Mouse (Mus musculus): ENCODE results near the gene Bag5. TPM values are rescaled to one million over a fixed set of nuclear protein-coding genes. Genes with fewer than 3 reads are reported as not detected.

The Bag5 gene
- polyA plus RNA-seq, 1 experiment from 2014 or later, result 22.4 TPM

DNA sequence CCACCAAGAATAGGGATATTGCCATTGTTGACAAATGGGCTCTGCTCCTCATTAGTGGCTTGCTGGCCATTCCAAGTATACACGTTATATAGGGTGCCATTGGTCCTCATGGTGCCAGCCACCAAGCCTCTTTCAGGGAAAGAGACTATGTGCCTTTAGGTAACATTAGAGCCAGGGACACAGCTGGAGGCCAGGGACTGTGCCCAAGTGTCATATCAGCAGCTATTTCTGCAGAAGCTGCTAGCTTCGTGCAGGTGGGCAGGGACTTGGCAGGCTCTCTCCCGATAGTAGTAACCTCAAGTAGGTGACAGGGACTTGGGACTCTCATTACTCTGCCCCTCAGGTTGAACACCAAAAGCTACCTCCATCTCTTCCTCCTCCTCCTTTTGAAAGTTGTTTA, 21.9 kb upstream of the Bag5 start:
- Histone ChIP-seq H3K36me3 (0 out of 2 replicates have a peak, but pooled peaks cover 8% of the 10 kb centered on the region), H3K9ac (no peak overlapping the region), H3K9me3 (replicated peaks) (no peaks in the 10 kb centered on the region), H3K27me3 (no peaks in the 10 kb centered on the region), H3K4me2 (no peak overlapping the region), H3K27ac (no peak overlapping the region), H3K4me1 (replicated peaks) (peaks cover 13% of the 10 kb centered on the region), H3K4me3 (replicated peaks) (no peak overlapping the region)
- WGBS (ENCODE audit: insufficient replicate concordance), result 83% methylated on average over 3 of the region's 3 CpGs
- DNase-seq (no peak), ATAC-seq (ENCODE audit: low read depth) (no peak)

DNA sequence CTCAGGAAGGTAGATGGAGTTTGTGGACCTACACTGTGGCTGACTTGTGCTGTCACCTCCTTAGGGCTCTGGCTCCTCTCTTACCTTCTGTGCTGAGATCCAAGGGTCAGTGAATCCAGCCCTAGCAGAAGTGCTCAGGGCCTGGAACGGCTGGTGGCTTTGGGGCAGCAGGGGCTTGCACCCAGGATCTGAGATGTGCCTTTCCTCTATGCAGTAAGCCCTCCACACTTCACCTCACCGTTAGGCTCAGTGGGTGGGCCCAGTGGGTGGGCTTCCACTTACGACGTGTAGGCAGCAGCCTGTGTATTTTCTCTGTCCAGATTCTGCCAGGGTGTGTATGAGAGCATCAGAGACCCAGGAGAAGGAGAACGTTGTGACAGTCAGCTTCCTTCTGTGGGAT, 19.9 kb upstream of the Bag5 start:
- Histone ChIP-seq H3K4me3 (replicated peaks) (no peak overlapping the region), H3K9me3 (replicated peaks) (no peaks in the 10 kb centered on the region), H3K4me1 (replicated peaks) (peaks cover 13% of the 10 kb centered on the region), H3K36me3 (0 out of 2 replicates have a peak, but pooled peaks cover 11% of the 10 kb centered on the region), H3K4me2 (no peak overlapping the region), H3K9ac (no peak overlapping the region; the same call in 1 of the 2 replicates), H3K27me3 (no peaks in the 10 kb centered on the region), H3K27ac (no peak overlapping the region)
- DNase-seq (no peak), ATAC-seq (ENCODE audit: low read depth) (peak; percentile 24; the same call in 1 of the 2 replicates)
- 64% methylated on average over 5 of the region's 5 CpGs for WGBS (ENCODE audit: insufficient replicate concordance)

DNA sequence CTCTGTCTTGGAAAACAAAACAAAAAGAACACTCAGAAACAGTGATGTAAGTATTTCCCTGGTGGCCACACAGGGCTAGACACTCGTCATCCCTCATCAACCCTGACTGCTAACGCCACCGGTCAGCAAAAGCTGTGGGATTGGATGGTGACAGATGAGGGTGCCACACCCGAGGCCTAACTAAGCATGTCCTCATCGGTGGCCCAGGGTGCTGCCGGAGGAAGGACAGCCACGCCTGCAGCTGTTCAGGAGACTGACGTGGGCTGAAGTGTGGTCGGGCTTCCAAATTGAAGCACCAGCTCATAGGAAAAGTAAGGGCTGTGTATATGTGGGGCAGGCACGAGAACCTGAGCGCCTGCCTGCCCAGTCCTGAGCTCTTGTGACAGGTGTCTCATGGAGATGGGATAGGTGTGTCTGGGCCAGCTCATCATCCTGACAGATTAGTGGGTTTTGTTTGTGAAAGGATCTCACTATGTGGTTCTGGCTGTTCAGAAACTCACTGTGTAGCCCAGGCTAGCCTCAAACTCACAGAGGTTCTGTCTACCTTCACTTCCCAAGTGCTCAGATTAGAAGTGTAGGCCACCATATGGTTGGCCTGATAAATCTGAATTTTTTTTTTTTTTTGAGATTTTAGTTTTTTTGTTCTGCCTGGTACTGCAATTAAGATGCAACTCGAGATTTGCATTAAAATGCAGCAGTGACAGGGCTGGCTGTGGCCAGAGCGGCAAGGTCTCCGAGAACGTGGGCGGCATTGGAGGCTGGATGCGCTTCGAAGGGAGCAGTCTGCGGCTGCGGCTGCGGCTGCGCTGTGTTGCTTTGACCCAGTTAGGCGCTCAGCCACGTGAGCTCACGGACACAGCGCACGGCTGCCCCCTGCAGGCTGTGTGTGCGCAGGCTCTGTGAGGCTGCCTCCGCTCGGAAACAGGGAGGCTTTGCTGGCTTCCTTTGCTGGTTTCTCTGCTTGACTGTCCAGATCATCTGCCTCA, 19.1 kb upstream of the Bag5 start:
- no peak overlapping the region for H3K4me3 ChIP-seq (replicated peaks)
- H3K27me3 ChIP-seq, result no peaks in the 10 kb centered on the region
- H3K9me3 ChIP-seq (replicated peaks), result no peaks in the 10 kb centered on the region
- peaks cover 13% of the 10 kb centered on the region for H3K4me1 ChIP-seq (replicated peaks)
- 29% methylated on average over 30 of the region's 30 CpGs for WGBS (ENCODE audit: insufficient replicate concordance)
- peak; percentile 82 for ATAC-seq (ENCODE audit: low read depth)
- DNase-seq, result peak; percentile 69
- H3K27ac ChIP-seq, result no peak overlapping the region
- H3K9ac ChIP-seq, result no peak overlapping the region; the same call in 1 of the 2 replicates
- H3K4me2 ChIP-seq, result 0 out of 2 replicates have a peak overlapping the region, but pooled peaks have one; percentile 26
- 0 out of 2 replicates have a peak, but pooled peaks cover 13% of the 10 kb centered on the region for H3K36me3 ChIP-seq

DNA sequence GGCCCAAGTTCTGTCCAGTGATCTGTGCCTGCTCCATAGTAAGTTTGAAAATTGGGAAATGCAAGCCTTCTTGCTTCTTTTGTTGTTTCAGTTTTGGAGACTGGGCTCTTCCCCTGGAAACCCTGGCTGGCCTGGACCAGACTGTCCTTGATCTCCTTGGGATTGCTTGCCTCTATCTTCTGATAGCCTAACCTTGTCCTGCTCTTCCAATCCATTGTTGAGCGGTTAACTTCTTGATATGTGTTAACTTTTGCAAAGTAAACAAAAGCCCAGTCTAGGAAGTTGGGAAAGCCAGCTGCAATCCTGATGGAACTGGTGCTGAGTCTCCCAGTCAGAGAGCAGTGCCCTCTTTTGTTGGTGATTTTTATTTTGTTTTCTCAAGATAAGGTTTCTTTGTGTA, 14.9 kb upstream of the Bag5 start:
- no peak for DNase-seq
- WGBS (ENCODE audit: insufficient replicate concordance), result 75% methylated on average over 1 of the region's 1 CpGs
- H3K4me3 ChIP-seq (replicated peaks), result no peak overlapping the region
- no peak overlapping the region for H3K4me2 ChIP-seq
- H3K36me3 ChIP-seq, result peaks cover 38% of the 10 kb centered on the region
- peaks cover 13% of the 10 kb centered on the region for H3K4me1 ChIP-seq (replicated peaks)
- H3K9ac ChIP-seq, result no peak overlapping the region
- no peaks in the 10 kb centered on the region for H3K27me3 ChIP-seq
- H3K27ac ChIP-seq, result no peak overlapping the region
- no peak for ATAC-seq (ENCODE audit: low read depth)
- no peaks in the 10 kb centered on the region for H3K9me3 ChIP-seq (replicated peaks)

DNA sequence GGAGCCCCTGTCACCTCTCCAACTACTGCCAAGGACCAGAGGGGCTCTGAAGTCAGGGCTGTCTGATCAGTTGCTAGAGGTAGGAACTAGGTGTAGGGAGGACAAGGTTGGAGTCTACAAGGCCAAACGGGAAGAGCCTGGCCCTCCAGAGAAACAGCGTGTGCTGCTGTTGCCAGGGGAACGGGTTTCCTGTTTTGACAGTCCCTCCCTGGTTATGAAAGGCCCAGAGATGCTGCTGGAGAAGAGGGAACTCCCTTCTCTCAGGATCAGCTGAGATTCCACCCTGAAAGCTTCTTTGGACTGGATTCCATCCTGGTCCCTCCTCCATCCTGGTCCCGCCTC, 13.0 kb upstream of the Bag5 start:
- no peak overlapping the region for H3K27ac ChIP-seq

DNA sequence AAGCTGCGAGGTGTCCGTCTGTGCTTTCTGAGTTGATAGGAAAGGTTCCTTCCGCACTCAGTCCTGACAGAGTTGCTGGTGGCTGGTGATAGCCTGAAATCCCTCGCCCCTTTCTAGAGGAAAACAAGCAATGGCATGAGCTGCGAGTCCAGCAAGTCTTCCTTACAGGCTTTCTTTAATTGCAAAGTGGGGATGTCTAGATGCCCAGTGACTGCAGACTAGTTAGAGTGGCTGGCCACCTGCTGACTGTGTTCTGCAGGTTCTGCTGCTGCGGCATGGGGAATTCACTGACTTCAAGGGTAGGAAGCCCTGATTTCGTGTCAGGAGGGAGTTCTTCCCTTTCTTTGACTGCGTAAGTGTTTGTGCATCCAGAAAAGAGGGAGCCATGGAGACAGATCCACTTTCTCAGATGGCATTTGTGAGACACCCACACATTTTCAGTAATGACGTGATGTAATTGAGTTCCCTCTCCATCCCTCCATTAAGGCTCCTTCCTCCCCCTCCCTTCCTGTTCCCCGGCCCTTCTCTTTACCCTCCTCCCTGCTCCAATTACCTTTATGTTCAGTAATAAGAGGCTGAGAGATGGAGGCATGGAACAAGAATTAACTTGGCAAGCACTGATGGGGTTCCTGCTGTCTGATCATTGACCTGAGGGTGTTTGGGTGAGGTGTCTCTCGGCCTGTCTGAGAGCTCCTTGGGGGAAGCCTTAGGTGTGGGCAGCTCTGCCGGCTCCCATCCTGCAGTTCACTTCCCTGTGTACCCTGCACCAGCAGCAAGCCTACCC, 12.5 kb upstream of the Bag5 start:
- no peak overlapping the region for H3K4me3 ChIP-seq (replicated peaks)
- no peaks in the 10 kb centered on the region for H3K27me3 ChIP-seq
- H3K9ac ChIP-seq, result no peak overlapping the region
- ATAC-seq (ENCODE audit: low read depth) (no peak), DNase-seq (no peak)
- H3K4me2 ChIP-seq, result no peak overlapping the region
- H3K36me3 ChIP-seq, result peaks cover 30% of the 10 kb centered on the region
- H3K4me1 ChIP-seq (replicated peaks), result no peaks in the 10 kb centered on the region; the same call in 1 of the 2 replicates
- WGBS (ENCODE audit: insufficient replicate concordance), result 76% methylated on average over 12 of the region's 12 CpGs
- H3K27ac ChIP-seq, result no peak overlapping the region
- H3K9me3 ChIP-seq (replicated peaks), result no peaks in the 10 kb centered on the region

More for the DNA sequence above, 13.0 kb upstream of the Bag5 start:
- no peak overlapping the region for H3K9ac ChIP-seq
- WGBS (ENCODE audit: insufficient replicate concordance), result 46% methylated on average over 4 of the region's 4 CpGs
- H3K4me2 ChIP-seq, result no peak overlapping the region
- DNase-seq, result no peak
- no peaks in the 10 kb centered on the region; the same call in 1 of the 2 replicates for H3K4me1 ChIP-seq (replicated peaks)
- no peak for ATAC-seq (ENCODE audit: low read depth)
- H3K4me3 ChIP-seq (replicated peaks), result no peak overlapping the region
- H3K9me3 ChIP-seq (replicated peaks), result no peaks in the 10 kb centered on the region
- H3K36me3 ChIP-seq, result peaks cover 30% of the 10 kb centered on the region
- no peaks in the 10 kb centered on the region for H3K27me3 ChIP-seq

DNA sequence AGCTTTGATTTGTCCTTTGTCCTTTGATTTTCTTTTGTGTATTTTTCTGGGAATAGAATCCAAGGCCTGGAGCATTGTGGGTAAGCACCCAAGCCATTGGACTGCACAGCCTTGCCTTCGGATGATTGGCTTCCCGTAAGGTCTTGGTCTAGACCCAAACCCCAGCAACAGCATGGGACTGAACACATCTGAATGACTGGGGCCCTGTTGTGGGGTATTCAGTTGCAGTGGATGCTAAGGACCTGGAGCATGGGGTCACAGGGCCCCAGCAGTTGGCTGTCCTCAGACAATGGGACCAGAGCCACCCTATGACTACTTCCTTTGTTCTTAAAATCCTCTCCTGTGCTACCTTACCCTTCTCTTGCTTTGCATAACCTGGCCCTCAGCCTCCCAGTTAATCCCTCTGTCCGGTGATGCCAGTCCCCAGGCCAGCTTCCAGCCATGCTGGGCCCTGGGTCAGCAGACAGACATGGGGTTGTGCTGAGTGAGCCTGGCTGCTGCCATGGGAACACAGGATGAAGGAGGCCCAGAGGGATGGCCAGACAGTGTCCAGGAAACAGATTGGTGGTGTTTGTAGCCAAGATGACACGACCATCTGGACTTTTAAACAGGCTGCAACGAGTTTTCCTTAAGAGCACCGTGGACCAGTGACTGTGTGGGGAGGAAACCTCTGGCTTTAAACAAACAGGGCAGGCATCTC, 11.7 kb upstream of the Bag5 start:
- H3K27ac ChIP-seq, result no peak overlapping the region
- H3K27me3 ChIP-seq, result no peaks in the 10 kb centered on the region
- no peaks in the 10 kb centered on the region for H3K9me3 ChIP-seq (replicated peaks)
- H3K4me2 ChIP-seq, result no peak overlapping the region
- H3K4me1 ChIP-seq (replicated peaks), result no peaks in the 10 kb centered on the region; the same call in 1 of the 2 replicates
- WGBS (ENCODE audit: insufficient replicate concordance), result 66% methylated on average over 6 of the region's 6 CpGs
- DNase-seq (no peak), ATAC-seq (ENCODE audit: low read depth) (no peak)
- no peak overlapping the region for H3K9ac ChIP-seq
- H3K36me3 ChIP-seq, result peaks cover 32% of the 10 kb centered on the region
- H3K4me3 ChIP-seq (replicated peaks), result no peak overlapping the region

DNA sequence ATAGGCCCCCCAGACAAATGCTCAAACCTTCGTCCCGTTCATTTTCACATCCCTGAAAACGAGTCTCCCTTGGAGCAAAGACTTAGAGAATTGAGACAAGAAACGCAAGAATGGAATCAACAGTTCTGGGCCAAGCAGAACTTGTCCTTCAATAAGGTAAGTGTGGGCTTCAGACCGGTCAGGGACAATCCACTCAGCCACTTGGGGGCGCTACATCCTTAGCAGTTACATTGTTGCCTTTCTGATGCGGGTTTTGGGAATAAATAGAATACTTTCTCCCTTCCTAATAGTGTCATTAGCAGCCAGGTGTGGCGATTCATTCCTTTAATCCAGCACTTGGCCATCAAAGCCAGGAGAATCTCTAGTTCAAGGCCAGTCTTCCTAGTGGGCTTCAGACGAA, 9.6 kb upstream of the Bag5 start:
- ATAC-seq (ENCODE audit: low read depth), result no peak
- H3K9me3 ChIP-seq (replicated peaks), result no peaks in the 10 kb centered on the region
- H3K4me2 ChIP-seq, result no peak overlapping the region
- H3K4me3 ChIP-seq (replicated peaks), result no peak overlapping the region
- H3K9ac ChIP-seq, result no peak overlapping the region
- 60% methylated on average over 9 of the region's 9 CpGs for WGBS (ENCODE audit: insufficient replicate concordance)
- H3K27ac ChIP-seq, result no peak overlapping the region
- DNase-seq, result no peak
- peaks cover 3% of the 10 kb centered on the region; the same call in 1 of the 2 replicates for H3K4me1 ChIP-seq (replicated peaks)
- H3K36me3 ChIP-seq, result peaks cover 31% of the 10 kb centered on the region
- no peaks in the 10 kb centered on the region for H3K27me3 ChIP-seq

DNA sequence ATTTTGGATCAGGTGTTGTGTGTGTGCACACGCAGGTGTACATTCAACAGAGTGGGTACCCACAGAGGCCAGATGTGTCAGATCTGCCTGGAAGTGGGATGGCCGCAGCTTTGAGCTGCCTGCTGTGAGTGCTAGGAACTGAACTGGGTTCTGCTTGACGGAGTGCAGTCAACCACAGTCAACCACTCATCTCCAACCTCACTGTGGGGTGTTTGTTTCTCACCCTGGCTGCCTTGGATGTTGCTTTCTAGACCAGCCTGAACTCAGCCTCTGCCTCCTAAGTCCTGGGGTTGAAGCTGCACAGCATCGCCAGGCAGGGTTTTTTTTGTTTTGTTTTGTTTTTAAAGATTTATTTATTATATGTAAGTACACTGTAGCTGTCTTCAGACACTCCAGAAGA, 7.2 kb upstream of the Bag5 start:
- H3K4me2 ChIP-seq, result no peak overlapping the region
- DNase-seq, result no peak
- H3K4me1 ChIP-seq (replicated peaks), result peaks cover 13% of the 10 kb centered on the region
- WGBS (ENCODE audit: insufficient replicate concordance), result 78% methylated on average over 4 of the region's 4 CpGs
- H3K36me3 ChIP-seq, result peaks cover 28% of the 10 kb centered on the region
- no peak overlapping the region for H3K4me3 ChIP-seq (replicated peaks)
- no peaks in the 10 kb centered on the region for H3K27me3 ChIP-seq
- no peak for ATAC-seq (ENCODE audit: low read depth)
- peaks cover 7% of the 10 kb centered on the region; the same call in 1 of the 2 replicates for H3K9me3 ChIP-seq (replicated peaks)
- no peak overlapping the region for H3K9ac ChIP-seq
- H3K27ac ChIP-seq, result no peak overlapping the region

DNA sequence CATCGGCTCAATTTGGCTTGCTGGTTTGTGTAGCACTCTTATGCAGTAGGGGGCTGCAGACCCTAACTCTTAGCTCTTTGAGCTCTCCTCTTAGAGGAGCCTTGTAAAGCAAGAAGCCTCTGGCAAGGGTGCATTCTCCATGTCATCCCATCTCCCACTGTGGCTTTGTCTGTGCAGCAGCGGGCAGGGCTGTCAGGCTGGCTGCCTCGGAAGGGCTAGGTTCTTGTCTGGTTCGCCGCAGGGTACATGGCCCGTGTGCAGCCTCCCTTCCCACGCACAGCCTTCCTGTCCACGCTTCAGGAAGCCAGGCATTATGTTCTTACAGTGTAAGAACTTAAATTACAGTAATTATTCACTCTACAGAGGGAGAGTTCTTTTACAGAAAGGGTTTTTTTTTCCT, 5.6 kb upstream of the Bag5 start:
- Histone ChIP-seq H3K36me3 (peaks cover 15% of the 10 kb centered on the region; the same call in 1 of the 2 replicates), H3K27ac (no peak overlapping the region), H3K9me3 (replicated peaks) (peaks cover 7% of the 10 kb centered on the region; the same call in 1 of the 2 replicates), H3K4me2 (no peak overlapping the region), H3K4me3 (replicated peaks) (no peak overlapping the region), H3K9ac (no peak overlapping the region), H3K27me3 (no peaks in the 10 kb centered on the region), H3K4me1 (replicated peaks) (peaks cover 29% of the 10 kb centered on the region)
- 70% methylated on average over 8 of the region's 8 CpGs for WGBS (ENCODE audit: insufficient replicate concordance)
- ATAC-seq (ENCODE audit: low read depth), result no peak
- DNase-seq, result no peak

DNA sequence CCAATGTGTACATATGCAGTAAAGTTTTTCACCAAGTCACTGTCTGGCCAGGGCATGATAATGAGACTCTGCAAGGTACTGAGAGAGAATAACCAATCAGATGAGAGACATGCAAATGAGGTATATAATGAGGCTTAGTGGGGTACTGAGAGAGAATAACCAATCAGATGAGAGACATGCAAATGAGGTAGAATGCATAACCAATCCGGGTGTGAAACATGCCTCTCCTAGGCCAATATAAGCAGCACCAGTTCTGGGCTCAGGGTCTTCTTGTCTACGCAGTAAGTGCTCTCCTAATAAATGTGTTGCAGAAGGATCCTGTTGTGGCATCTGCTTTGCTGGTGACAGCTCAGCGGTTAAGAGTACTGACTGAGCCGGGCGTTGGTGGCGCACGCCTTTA, 3.4 kb upstream of the Bag5 start:
- Histone ChIP-seq H3K9me3 (replicated peaks) (peaks cover 7% of the 10 kb centered on the region; the same call in 1 of the 2 replicates), H3K4me1 (replicated peaks) (peaks cover 42% of the 10 kb centered on the region), H3K9ac (no peak overlapping the region), H3K27me3 (no peaks in the 10 kb centered on the region), H3K4me3 (replicated peaks) (no peak overlapping the region), H3K4me2 (no peak overlapping the region), H3K27ac (no peak overlapping the region; the same call in 1 of the 2 replicates), H3K36me3 (peaks cover 14% of the 10 kb centered on the region; the same call in 1 of the 2 replicates)
- no peak for ATAC-seq (ENCODE audit: low read depth)
- no peak for DNase-seq
- 92% methylated on average over 7 of the region's 7 CpGs for WGBS (ENCODE audit: insufficient replicate concordance)

Data from liver, embryonic 13.5 days (tissue).